Mouse (Mus musculus) macrophage (primary cell): ENCODE data around the gene Lingo1. TPM values are rescaled to one million over a fixed set of nuclear protein-coding genes. Genes with fewer than 3 reads are reported as not detected.

ENCODE experiments used
- H3K27ac ChIP-seq: fragments of 350-480 bp; formaldehyde crosslinking; 2 replicates; pipeline ENCODE4 v1.9.0; 2021
- H3K36me3 ChIP-seq: fragments of 350-480 bp; formaldehyde crosslinking; 2 replicates; pipeline ENCODE4 v1.9.0; 2021; ENCODE audit errors: inconsistent target
- H3K4me3 ChIP-seq: fragments of 350-480 bp; formaldehyde crosslinking; 2 replicates; pipeline ENCODE4 v1.9.0; 2021; ENCODE audit errors: inconsistent target
- H3K79me2 ChIP-seq: fragments of 350-480 bp; formaldehyde crosslinking; 2 replicates; pipeline ENCODE4 v1.9.0; 2021; ENCODE audit errors: inconsistent target
- WGBS: methylation state at CpG from one replicate; pipeline ENCODE4 v1.1.7; 2026; ENCODE audit warnings: inconsistent platforms; ENCODE audit not compliant: missing documents; 5-methylcytosine and 5-hydroxymethylcytosine counted together
- polyA plus RNA-seq: library from polyadenylated mRNA; stranded (reverse); fragments of 250-400 nt; gene quantifications from 3 replicates; pipeline ENCODE4 v1.2.4, GENCODE M21; 2018; ENCODE audit warnings: inconsistent platforms

Gene Lingo1
- polyA plus RNA-seq, 1 experiment from 2014 or later = not detected

- H3K27ac ChIP-seq = no peak overlapping the region
- no peak overlapping the region for H3K4me3 ChIP-seq
- no peaks in the 10 kb centered on the region for H3K36me3 ChIP-seq
- 89% methylated on average over 5 of the region's 5 CpGs for WGBS
- no peaks in the 10 kb centered on the region for H3K79me2 ChIP-seq
Measured at GRCm38 (mm10) chr9:56755119-56755518, 41.1 kb downstream of the Lingo1 start.

DNA sequence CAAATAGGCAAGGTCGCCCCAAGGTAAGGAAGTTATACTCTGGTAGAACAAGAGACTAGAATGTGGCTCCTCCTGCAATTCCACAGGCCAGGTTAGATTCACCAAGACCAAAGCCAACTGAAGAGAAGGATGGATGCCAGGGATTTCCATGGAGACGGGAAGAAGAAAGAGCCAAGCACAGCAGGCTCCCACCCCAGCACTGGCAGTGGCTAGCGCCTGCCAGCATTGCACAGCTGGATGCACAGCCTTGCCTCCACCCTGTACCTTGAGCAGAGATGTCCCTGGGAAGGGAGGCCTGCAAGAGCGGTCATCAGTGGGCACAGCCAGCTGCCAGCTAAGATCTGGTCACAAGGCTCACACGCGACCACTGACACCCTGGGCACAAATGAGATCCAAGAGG is 42.9 kb downstream of the Lingo1 start:
- Histone ChIP-seq H3K79me2 (no peaks in the 10 kb centered on the region), H3K27ac (no peak overlapping the region), H3K4me3 (no peak overlapping the region), H3K36me3 (no peaks in the 10 kb centered on the region)
- WGBS = 83% methylated on average over 6 of the region's 6 CpGs

DNA sequence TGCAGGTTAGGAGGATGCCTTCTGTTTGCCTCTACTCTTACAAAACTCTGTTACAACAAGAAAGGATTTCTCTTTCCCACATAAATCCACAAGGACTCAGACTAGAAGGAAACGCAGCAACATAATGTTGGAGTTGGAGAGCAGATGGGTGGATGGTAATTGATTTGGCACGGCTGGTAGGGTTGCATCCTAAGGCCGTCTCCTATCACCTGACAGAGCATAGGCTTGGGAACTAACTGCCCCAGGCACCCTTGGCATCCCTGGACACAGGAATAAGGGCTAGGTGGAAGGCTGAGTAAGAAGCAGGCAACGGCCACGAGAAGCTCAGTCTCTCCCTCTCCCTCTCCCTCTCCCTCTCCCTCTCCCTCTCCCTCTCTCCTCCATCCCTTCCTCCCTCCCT is 48.2 kb downstream of the Lingo1 start:
- H3K27ac ChIP-seq = no peak overlapping the region
- 93% methylated on average over 3 of the region's 5 CpGs for WGBS
- H3K79me2 ChIP-seq = no peaks in the 10 kb centered on the region
- no peaks in the 10 kb centered on the region for H3K36me3 ChIP-seq
- no peak overlapping the region for H3K4me3 ChIP-seq

GRCm38 (mm10) chr9:56746926-56747294 is 49.4 kb downstream of the Lingo1 start:
- Histone ChIP-seq H3K36me3 (no peaks in the 10 kb centered on the region), H3K4me3 (no peak overlapping the region), H3K79me2 (no peaks in the 10 kb centered on the region), H3K27ac (no peak overlapping the region)
- WGBS = 88% methylated on average over 4 of the region's 4 CpGs

DNA sequence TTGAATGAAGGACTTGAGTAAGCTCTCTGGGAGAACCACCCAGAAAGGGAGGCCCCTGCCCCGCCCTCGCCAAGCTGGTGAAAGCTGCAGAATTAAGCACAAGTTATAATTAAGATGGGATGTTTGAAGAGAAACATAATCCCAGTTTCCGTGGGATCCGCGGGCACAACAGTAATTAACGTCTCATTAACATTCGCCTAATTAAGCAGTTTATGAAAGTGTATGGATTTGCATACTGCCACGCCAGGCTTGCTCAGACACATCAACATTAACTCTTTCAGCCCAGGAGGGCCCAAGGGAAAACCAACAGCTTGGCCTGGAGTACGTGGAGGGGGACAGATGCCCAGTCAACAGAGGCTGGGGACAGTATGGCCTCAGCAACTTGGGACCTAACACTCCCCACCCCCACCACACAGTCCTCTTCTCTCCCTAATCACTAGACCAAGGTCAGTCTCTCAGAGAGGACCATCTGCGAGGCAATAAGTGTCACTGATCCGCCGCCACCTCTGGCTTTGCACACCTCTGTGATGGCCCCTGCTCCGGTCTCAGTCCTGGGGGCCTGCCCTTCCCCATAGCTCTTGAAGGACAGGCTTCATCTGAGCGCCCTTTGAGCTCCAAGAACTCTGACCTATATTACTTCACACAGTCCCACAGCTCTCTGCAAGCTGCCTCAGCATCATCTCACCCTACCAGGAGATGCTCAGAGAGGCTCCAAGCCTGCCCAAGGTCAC is 49.9 kb downstream of the Lingo1 start:
- Histone ChIP-seq H3K79me2 (no peaks in the 10 kb centered on the region), H3K27ac (no peak overlapping the region), H3K4me3 (no peak overlapping the region), H3K36me3 (no peaks in the 10 kb centered on the region)
- 88% methylated on average over 14 of the region's 14 CpGs for WGBS

GRCm38 (mm10) chr9:56744369-56744768 is 51.9 kb downstream of the Lingo1 start:
- H3K36me3 ChIP-seq = no peaks in the 10 kb centered on the region
- no peak overlapping the region for H3K4me3 ChIP-seq
- WGBS = 0% methylated on average over 5 of the region's 5 CpGs
- no peaks in the 10 kb centered on the region for H3K79me2 ChIP-seq
- H3K27ac ChIP-seq = no peak overlapping the region

DNA sequence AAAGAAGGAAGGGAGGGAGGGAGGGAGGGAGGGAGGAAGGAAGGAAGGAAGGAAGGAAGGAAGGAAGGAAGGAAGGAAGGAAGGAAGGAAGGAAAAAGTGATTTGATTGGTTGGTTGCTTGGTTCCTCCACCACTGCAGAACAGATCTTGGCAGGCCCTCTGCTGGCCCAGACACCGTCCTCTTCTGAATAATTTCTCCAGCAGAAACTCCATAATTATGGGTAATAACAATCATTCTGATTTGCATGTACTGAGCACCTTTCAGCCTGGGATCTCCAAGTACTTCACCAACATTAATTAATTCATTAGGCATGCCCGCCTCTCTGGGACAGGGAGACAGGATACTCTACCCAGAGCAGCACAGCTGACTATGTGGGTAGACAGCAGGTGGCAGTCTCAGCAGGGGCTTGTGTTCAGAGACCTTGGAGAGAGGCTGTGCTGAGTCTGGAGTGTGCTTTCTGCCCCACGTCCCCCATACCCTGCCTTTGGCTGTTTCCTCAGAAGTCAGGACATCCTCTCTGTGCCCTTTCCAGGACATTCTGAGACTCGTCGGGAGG is 57.0 kb downstream of the Lingo1 start:
- Histone ChIP-seq H3K36me3 (no peaks in the 10 kb centered on the region), H3K27ac (no peak overlapping the region), H3K79me2 (no peaks in the 10 kb centered on the region), H3K4me3 (no peak overlapping the region)
- 82% methylated on average over 5 of the region's 5 CpGs for WGBS

- no peak overlapping the region for H3K4me3 ChIP-seq
- H3K27ac ChIP-seq = no peak overlapping the region
- no peaks in the 10 kb centered on the region for H3K79me2 ChIP-seq
- 42% methylated on average over 8 of the region's 9 CpGs for WGBS
- no peaks in the 10 kb centered on the region for H3K36me3 ChIP-seq
Measured at GRCm38 (mm10) chr9:56738261-56739171, 57.8 kb downstream of the Lingo1 start.

- Histone ChIP-seq H3K4me3 (no peak overlapping the region), H3K79me2 (no peaks in the 10 kb centered on the region), H3K27ac (no peak overlapping the region), H3K36me3 (no peaks in the 10 kb centered on the region)
- 44% methylated on average over 6 of the region's 6 CpGs for WGBS
Measured at GRCm38 (mm10) chr9:56734398-56734797, 61.9 kb downstream of the Lingo1 start.

DNA sequence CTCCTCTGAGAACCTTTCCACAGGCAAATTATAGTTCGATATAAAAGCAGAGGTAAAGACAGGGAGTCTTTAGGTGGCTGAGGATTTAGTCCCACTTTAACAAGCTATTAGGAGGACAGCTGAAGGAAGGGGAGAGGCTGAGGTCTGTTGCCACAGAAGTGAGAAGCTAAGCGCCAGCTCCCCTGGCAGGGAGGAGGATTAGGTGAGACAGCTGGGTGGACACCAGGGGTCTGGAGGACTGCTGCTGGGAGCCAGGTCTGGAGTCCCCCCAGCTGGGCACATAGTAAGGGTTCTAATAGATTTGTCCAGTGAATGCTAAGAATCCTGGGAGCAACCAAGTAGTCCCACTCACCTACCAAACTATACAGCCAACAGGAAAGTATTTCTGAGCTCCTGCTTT is 65.3 kb downstream of the Lingo1 start:
- H3K27ac ChIP-seq = no peak overlapping the region
- WGBS = 66% methylated on average over 2 of the region's 2 CpGs
- no peaks in the 10 kb centered on the region for H3K36me3 ChIP-seq
- no peaks in the 10 kb centered on the region for H3K79me2 ChIP-seq
- H3K4me3 ChIP-seq = no peak overlapping the region

GRCm38 (mm10) chr9:56729145-56729544 is 67.1 kb downstream of the Lingo1 start:
- Histone ChIP-seq H3K27ac (no peak overlapping the region), H3K79me2 (no peaks in the 10 kb centered on the region), H3K36me3 (no peaks in the 10 kb centered on the region), H3K4me3 (no peak overlapping the region)
- 34% methylated on average over 2 of the region's 2 CpGs for WGBS

- Histone ChIP-seq H3K36me3 (no peaks in the 10 kb centered on the region), H3K4me3 (no peak overlapping the region), H3K79me2 (no peaks in the 10 kb centered on the region), H3K27ac (no peak overlapping the region)
- 63% methylated on average over 14 of the region's 15 CpGs for WGBS
Measured at GRCm38 (mm10) chr9:56727703-56728684, 68.3 kb downstream of the Lingo1 start.

GRCm38 (mm10) chr9:56725814-56726213 is 70.5 kb downstream of the Lingo1 start:
- Histone ChIP-seq H3K79me2 (no peaks in the 10 kb centered on the region), H3K27ac (no peak overlapping the region), H3K4me3 (no peak overlapping the region), H3K36me3 (no peaks in the 10 kb centered on the region)
- 25% methylated on average over 2 of the region's 2 CpGs for WGBS
